Comparison of ENCODE assay signal across 25 mouse cellular contexts in genomic region chr9:36850091-36850490, GRCm38 (mm10). TPM values are rescaled to one million over a fixed set of nuclear protein-coding genes. Genes with fewer than 3 reads are reported as not detected.
DNase-seq lines count a peak whose midpoint lies in the region; ATAC-seq and TF ChIP-seq lines count a peak whose summit lies in the region.
"Had no signal": no experiment of that assay in that cellular context is flagged by ENCODE, and none has a peak within 500 bp of the region (broad histone marks: within the 10 kb centered on the region; RNA-seq: fewer than 3 reads in every experiment).

No protein-coding gene starts in this region.

- no peak for TF ChIP-seq EP300 in heart, adult 2 months (IDR thresholded peaks at IDR 0.05; ENCODE audit: insufficient read depth, low read depth, low read length)

- H3K9me3 ChIP-seq in midbrain, embryonic 15.5 days, result no peaks in the 10 kb centered on the region
- H3K9me3 ChIP-seq in midbrain, embryonic 10.5 days (replicated peaks), result no peaks in the 10 kb centered on the region
- H3K9me3 ChIP-seq: embryonic facial prominence, embryonic 15.5 days; forebrain, embryonic 12.5 days; heart, embryonic 13.5 days; limb, embryonic 10.5 days had no signal

- WGBS in midbrain, embryonic 15.5 days, result 63% methylated on average over 1 of the region's 1 CpGs
- 63% methylated on average over 1 of the region's 1 CpGs for WGBS in midbrain, embryonic 10.5 days
- WGBS in heart, adult 2 months, result 64% methylated on average over 1 of the region's 1 CpGs

- H3K27me3 ChIP-seq in midbrain, embryonic 15.5 days (replicated peaks), result no peaks in the 10 kb centered on the region
- H3K27me3 ChIP-seq in midbrain, embryonic 10.5 days (ENCODE audit: low read depth, poor library complexity, severe bottlenecking), result no peaks in the 10 kb centered on the region
- H3K27me3 ChIP-seq in heart, adult 2 months (ENCODE audit: control insufficient read depth, insufficient read depth, low read length), result no peaks in the 10 kb centered on the region
- H3K27me3 ChIP-seq: embryonic facial prominence, embryonic 15.5 days; forebrain, embryonic 12.5 days; heart, embryonic 13.5 days had no signal

- intact Hi-C loops in gastrocnemius, adult 2 months (cut with DNase I), result no loop called here
- intact Hi-C loops in heart, adult 2 months (cut with DNase I), result no loop called here

- TF ChIP-seq CTCF in gastrocnemius, adult 2 months (IDR thresholded peaks at IDR 0.05), result no peak
- no peak for TF ChIP-seq CTCF in embryonic fibroblast, embryonic 13.5 days (IDR thresholded peaks at IDR 0.05; ENCODE audit: borderline replicate concordance, insufficient read depth, low read length)
- no peak for TF ChIP-seq CTCF in heart, adult 2 months (IDR thresholded peaks at IDR 0.05)

- 0 out of 2 replicates have a peak, but pooled peaks have one; percentile 11 for ATAC-seq in midbrain, embryonic 15.5 days (replicated peaks)

- H3K36me3 ChIP-seq in midbrain, embryonic 15.5 days (replicated peaks), result peaks cover 56% of the 10 kb centered on the region
- H3K36me3 ChIP-seq in midbrain, embryonic 10.5 days, result peaks cover 88% of the 10 kb centered on the region
- no peaks in the 10 kb centered on the region for H3K36me3 ChIP-seq in heart, adult 2 months (ENCODE audit: control insufficient read depth, insufficient read depth, low read length)
- H3K36me3 ChIP-seq: embryonic facial prominence, embryonic 15.5 days; heart, embryonic 13.5 days; limb, embryonic 10.5 days had no signal

- no peak overlapping the region for H3K9ac ChIP-seq in midbrain, embryonic 15.5 days
- no peak overlapping the region for H3K9ac ChIP-seq in heart, adult 2 months (ENCODE audit: low read depth, low read length)
- H3K9ac ChIP-seq: embryonic facial prominence, embryonic 15.5 days; forebrain, embryonic 12.5 days; heart, embryonic 13.5 days had no signal

- no peaks in the 10 kb centered on the region for H3K4me1 ChIP-seq in midbrain, embryonic 15.5 days
- no peaks in the 10 kb centered on the region for H3K4me1 ChIP-seq in midbrain, embryonic 10.5 days
- peaks cover 27% of the 10 kb centered on the region for H3K4me1 ChIP-seq in embryonic fibroblast, embryonic 13.5 days (ENCODE audit: control insufficient read depth, insufficient read depth, low read length)
- no peaks in the 10 kb centered on the region for H3K4me1 ChIP-seq in heart, adult 2 months (ENCODE audit: control insufficient read depth, insufficient read depth, low read length)
- H3K4me1 ChIP-seq: embryonic facial prominence, embryonic 15.5 days; forebrain, embryonic 12.5 days; heart, embryonic 13.5 days; limb, embryonic 10.5 days had no signal

- DNase-seq in gastrocnemius, postnatal 10 days, result peak; percentile 12
- no peak for DNase-seq in gastrocnemius, adult 2 months
- no peak for DNase-seq in midbrain, embryonic 10.5 days (ENCODE audit: low spot score)
- DNase-seq in layer of hippocampus, postnatal 10 days (ENCODE audit: low spot score in 2 of 2), result peak; percentile 22 to 29
- DNase-seq in heart, adult 2 months, result no peak
- no peak for DNase-seq in testis, postnatal 14 days (ENCODE audit: low spot score)
- DNase-seq: cerebellum, adult 9-10 months; embryo, embryonic 11 days; gastrocnemius, postnatal 36 days; heart, postnatal 36 days; kidney, adult 2 months; kidney, postnatal 4 days; lung, adult 2 months; lung, postnatal 4 days; right cerebral cortex, postnatal 4 days; thymus, postnatal 4 days had no signal

- TF ChIP-seq POLR2A in embryonic fibroblast, embryonic 13.5 days (IDR thresholded peaks at IDR 0.05; ENCODE audit: low read depth, low read length), result no peak
- no peak for TF ChIP-seq POLR2A in heart, adult 2 months (IDR thresholded peaks at IDR 0.05; ENCODE audit: insufficient read depth, low read depth, low read length)

- no peak overlapping the region for H3K27ac ChIP-seq in gastrocnemius, adult 2 months
- no peak overlapping the region for H3K27ac ChIP-seq in midbrain, embryonic 15.5 days
- H3K27ac ChIP-seq in midbrain, embryonic 10.5 days (replicated peaks), result no peak overlapping the region
- peak overlapping the region; percentile 47; the same call in 1 of the 2 replicates for H3K27ac ChIP-seq in embryonic fibroblast, embryonic 13.5 days (ENCODE audit: insufficient read depth, low read length)
- no peak overlapping the region for H3K27ac ChIP-seq in heart, adult 2 months
- H3K27ac ChIP-seq: embryonic facial prominence, embryonic 15.5 days; forebrain, embryonic 12.5 days; heart, embryonic 13.5 days; limb, embryonic 10.5 days had no signal

- no peaks in the 10 kb centered on the region for H3K79me2 ChIP-seq in heart, adult 2 months (replicated peaks; ENCODE audit: control insufficient read depth, insufficient read depth, low read length)

- H3K4me3 ChIP-seq in gastrocnemius, adult 2 months, result no peak overlapping the region
- no peak overlapping the region for H3K4me3 ChIP-seq in midbrain, embryonic 15.5 days
- H3K4me3 ChIP-seq in midbrain, embryonic 10.5 days, result no peak overlapping the region
- H3K4me3 ChIP-seq in embryonic fibroblast, embryonic 13.5 days (ENCODE audit: insufficient read depth, low read length), result no peak overlapping the region
- H3K4me3 ChIP-seq in heart, adult 2 months, result no peak overlapping the region
- H3K4me3 ChIP-seq: embryonic facial prominence, embryonic 15.5 days; forebrain, embryonic 12.5 days; heart, embryonic 13.5 days; limb, embryonic 10.5 days; myocyte had no signal

- H3K4me2 ChIP-seq in midbrain, embryonic 15.5 days, result no peak overlapping the region
- H3K4me2 ChIP-seq: embryonic facial prominence, embryonic 15.5 days; forebrain, embryonic 12.5 days; heart, embryonic 13.5 days; liver, embryonic 11.5 days; midbrain, embryonic 11.5 days had no signal

RNA-seq across cellular contexts. Expression of gene Fez1, which starts 28.4 kb away (rescaled TPM):
- 1 to 10 TPM; 4.4 to 6.5 TPM for total RNA-seq in gastrocnemius, postnatal 10 days (2021)
- 1 to 10 TPM; 4.2 to 4.7 TPM for total RNA-seq in gastrocnemius, adult 2 months (2021)
- polyA plus RNA-seq in midbrain, embryonic 15.5 days (2015; fragmentation: Nextera tagmentation; extraction: Ambion mirVana), result 586 and 588 TPM in 2 replicates
- 232 and 306 TPM in 2 replicates for polyA plus RNA-seq in midbrain, embryonic 10.5 days (2016; fragmentation: Nextera tagmentation; extraction: Ambion mirVana)
- polyA plus RNA-seq in embryonic fibroblast, embryonic 13.5 days (2011; ENCODE audit: insufficient read length, low read depth, missing spikeins), result 32.8 and 69.4 TPM in 2 replicates
- 100 to 1,000 TPM; 344 to 347 TPM for total RNA-seq in layer of hippocampus, postnatal 10 days (2021)
- total RNA-seq in heart, adult 2 months (2021), result 1 to 10 TPM; 1.7 to 1.8 TPM
- 0.88 and 2.0 TPM in 2 replicates for polyA plus RNA-seq in heart, adult 2 months (2012; rRNA removed)

RNA-seq across cellular contexts. Expression of gene Ei24, which starts 52.9 kb away (rescaled TPM):
- total RNA-seq in gastrocnemius, postnatal 10 days (2021), result 10 to 100 TPM; 46.6 to 56.8 TPM
- total RNA-seq in gastrocnemius, adult 2 months (2021), result 10 to 100 TPM; 78.2 to 79.3 TPM
- polyA plus RNA-seq in midbrain, embryonic 15.5 days (2015; fragmentation: Nextera tagmentation; extraction: Ambion mirVana), result 113 and 115 TPM in 2 replicates
- 93.0 and 94.2 TPM in 2 replicates for polyA plus RNA-seq in midbrain, embryonic 10.5 days (2016; fragmentation: Nextera tagmentation; extraction: Ambion mirVana)
- polyA plus RNA-seq in embryonic fibroblast, embryonic 13.5 days (2011; ENCODE audit: insufficient read length, low read depth, missing spikeins), result 118 and 127 TPM in 2 replicates
- 100 to 1,000 TPM; 108 TPM for total RNA-seq in layer of hippocampus, postnatal 10 days (2021)
- total RNA-seq in heart, adult 2 months (2021), result 10 to 100 TPM; 70.4 to 78.5 TPM
- 52.6 and 115 TPM in 2 replicates for polyA plus RNA-seq in heart, adult 2 months (2012; rRNA removed)

Comparison
In these comparisons a context has a peak if more than half of its experiments do, and no peak if none do; other contexts are left out.
1. DNase-seq: peak in gastrocnemius, postnatal 10 days (single experiment) and layer of hippocampus, postnatal 10 days (2 of 2); none in gastrocnemius, adult 2 months (single experiment), midbrain, embryonic 10.5 days (single experiment), heart, adult 2 months (0 of 2) and testis, postnatal 14 days (single experiment).
2. RNA of gene Fez1, which starts 28.4 kb away (total RNA-seq): 344 to 347 TPM in layer of hippocampus, postnatal 10 days; 4.4 to 6.5 TPM in gastrocnemius, postnatal 10 days, 4.2 to 4.7 TPM in gastrocnemius, adult 2 months and 1.7 to 1.8 TPM in heart, adult 2 months; every median in the first group is over 10 times any median in the second.